Comparison of ENCODE assay signal across 18 mouse cellular contexts in genomic region chr19:46635766-46636165, GRCm38 (mm10). TPM values are rescaled to one million over a fixed set of nuclear protein-coding genes. Genes with fewer than 3 reads are reported as not detected.
A peak's percentile ranks its signal among the peaks of the same experiment; 100 is the strongest.
DNase-seq lines count a peak whose midpoint lies in the region; ATAC-seq lines count a peak whose summit lies in the region.
"Had no signal": no experiment of that assay in that cellular context is flagged by ENCODE, and none has a peak within 500 bp of the region (broad histone marks: within the 10 kb centered on the region; RNA-seq: fewer than 3 reads in every experiment).

No protein-coding gene starts in this region.

- no peak overlapping the region for H3K4me3 ChIP-seq in heart, embryonic 13.5 days
- no peak overlapping the region for H3K4me3 ChIP-seq in lung, embryonic 15.5 days
- H3K4me3 ChIP-seq in limb, embryonic 12.5 days (replicated peaks), result no peak overlapping the region
- H3K4me3 ChIP-seq in hindbrain, embryonic 14.5 days (replicated peaks; ENCODE audit: low read length), result no peak overlapping the region
- H3K4me3 ChIP-seq: embryonic facial prominence, embryonic 13.5 days; forebrain, embryonic 12.5 days; hindbrain, embryonic 13.5 days; midbrain, embryonic 15.5 days; neural tube, embryonic 12.5 days had no signal

- H3K27me3 ChIP-seq in heart, embryonic 13.5 days (replicated peaks), result no peaks in the 10 kb centered on the region
- no peaks in the 10 kb centered on the region for H3K27me3 ChIP-seq in lung, embryonic 15.5 days
- no peaks in the 10 kb centered on the region for H3K27me3 ChIP-seq in limb, embryonic 12.5 days
- H3K27me3 ChIP-seq in hindbrain, embryonic 14.5 days (ENCODE audit: control insufficient read depth, insufficient read depth, low read length), result no peaks in the 10 kb centered on the region
- H3K27me3 ChIP-seq: embryonic facial prominence, embryonic 13.5 days; forebrain, embryonic 12.5 days; hindbrain, embryonic 13.5 days; midbrain, embryonic 15.5 days; neural tube, embryonic 12.5 days had no signal

- H3K9ac ChIP-seq in heart, embryonic 13.5 days, result 0 out of 2 replicates have a peak overlapping the region, but pooled peaks have one; percentile 40
- no peak overlapping the region for H3K9ac ChIP-seq in lung, embryonic 15.5 days
- no peak overlapping the region for H3K9ac ChIP-seq in limb, embryonic 12.5 days (replicated peaks)
- H3K9ac ChIP-seq in hindbrain, embryonic 14.5 days, result no peak overlapping the region
- H3K9ac ChIP-seq: embryonic facial prominence, embryonic 13.5 days; forebrain, embryonic 12.5 days; hindbrain, embryonic 13.5 days; midbrain, embryonic 15.5 days; neural tube, embryonic 12.5 days had no signal

- no peak for ATAC-seq in heart, embryonic 13.5 days (ENCODE audit: extremely low read depth, insufficient number of reproducible peaks, low FRiP score, low TSS enrichment)
- ATAC-seq in lung, embryonic 15.5 days (ENCODE audit: borderline replicate concordance, extremely low read depth, low FRiP score, low TSS enrichment), result no peak
- ATAC-seq in limb, embryonic 12.5 days (ENCODE audit: insufficient number of reproducible peaks, insufficient read depth, low FRiP score, low TSS enrichment, low read depth), result no peak
- 0 out of 2 replicates have a peak, but pooled peaks have one; percentile 17 for ATAC-seq in megakaryocyte progenitor cell, adult 5-6 weeks (replicated peaks; ENCODE audit: poor library complexity)
- no peak for ATAC-seq in hindbrain, embryonic 14.5 days (ENCODE audit: low FRiP score)
- ATAC-seq: CD4-positive, CD25-positive, alpha-beta regulatory T cell, adult 4 months; midbrain, embryonic 15.5 days had no signal

- WGBS in heart, embryonic 13.5 days, result 18% methylated on average over 9 of the region's 9 CpGs
- 38% methylated on average over 9 of the region's 9 CpGs for WGBS in lung, embryonic 15.5 days
- 66% methylated on average over 9 of the region's 9 CpGs for WGBS in limb, embryonic 12.5 days
- WGBS in hindbrain, embryonic 14.5 days, result 69% methylated on average over 9 of the region's 9 CpGs

- H3K27ac ChIP-seq in heart, embryonic 13.5 days (replicated peaks), result peak overlapping the region; percentile 58
- H3K27ac ChIP-seq in lung, embryonic 15.5 days, result peak overlapping the region; percentile 9; the same call in 1 of the 2 replicates
- 0 out of 2 replicates have a peak overlapping the region, but pooled peaks have one; percentile 17 for H3K27ac ChIP-seq in limb, embryonic 12.5 days
- no peak overlapping the region for H3K27ac ChIP-seq in hindbrain, embryonic 14.5 days
- H3K27ac ChIP-seq: forebrain, embryonic 12.5 days; hindbrain, embryonic 13.5 days; midbrain, embryonic 15.5 days; neural tube, embryonic 12.5 days had no signal

- H3K9me3 ChIP-seq in heart, embryonic 13.5 days, result no peaks in the 10 kb centered on the region
- H3K9me3 ChIP-seq in lung, embryonic 15.5 days, result no peaks in the 10 kb centered on the region
- no peaks in the 10 kb centered on the region for H3K9me3 ChIP-seq in limb, embryonic 12.5 days
- no peaks in the 10 kb centered on the region for H3K9me3 ChIP-seq in hindbrain, embryonic 14.5 days (ENCODE audit: control insufficient read depth, low read length)
- H3K9me3 ChIP-seq: embryonic facial prominence, embryonic 13.5 days; forebrain, embryonic 12.5 days; hindbrain, embryonic 13.5 days; midbrain, embryonic 15.5 days; neural tube, embryonic 12.5 days had no signal

- peaks cover 53% of the 10 kb centered on the region for H3K36me3 ChIP-seq in heart, embryonic 13.5 days
- H3K36me3 ChIP-seq in lung, embryonic 15.5 days, result peaks cover 11% of the 10 kb centered on the region; the same call in 1 of the 2 replicates
- H3K36me3 ChIP-seq in limb, embryonic 12.5 days, result peaks cover 26% of the 10 kb centered on the region; the same call in 1 of the 2 replicates
- peaks cover 21% of the 10 kb centered on the region; the same call in 1 of the 2 replicates for H3K36me3 ChIP-seq in hindbrain, embryonic 14.5 days (replicated peaks; ENCODE audit: control insufficient read depth, insufficient read depth)

- peaks cover 86% of the 10 kb centered on the region for H3K4me1 ChIP-seq in heart, embryonic 13.5 days
- H3K4me1 ChIP-seq in lung, embryonic 15.5 days, result peaks cover 38% of the 10 kb centered on the region
- peaks cover 54% of the 10 kb centered on the region for H3K4me1 ChIP-seq in limb, embryonic 12.5 days (replicated peaks)
- peaks cover 7% of the 10 kb centered on the region for H3K4me1 ChIP-seq in hindbrain, embryonic 14.5 days (replicated peaks; ENCODE audit: control insufficient read depth, insufficient read depth, low read length)

- no peak for DNase-seq in heart, postnatal 4 days
- DNase-seq in lung, adult 18-20 months, result no peak
- DNase-seq in hindbrain, embryonic 14.5 days (ENCODE audit: low spot score), result no peak
- DNase-seq: cerebellum, adult 9-11 months; kidney, adult 11 months; lung, postnatal 36 days had no signal

- peak overlapping the region; percentile 20 for H3K4me2 ChIP-seq in heart, embryonic 13.5 days
- no peak overlapping the region for H3K4me2 ChIP-seq in lung, embryonic 15.5 days
- no peak overlapping the region for H3K4me2 ChIP-seq in limb, embryonic 12.5 days
- H3K4me2 ChIP-seq in hindbrain, embryonic 14.5 days (replicated peaks), result no peak overlapping the region
- H3K4me2 ChIP-seq: embryonic facial prominence, embryonic 13.5 days; forebrain, embryonic 12.5 days; hindbrain, embryonic 13.5 days; midbrain, embryonic 15.5 days; neural tube, embryonic 12.5 days had no signal

RNA-seq across cellular contexts. Expression of gene Wbp1l, which starts 36.9 kb away (rescaled TPM):
- 41.6 and 42.0 TPM in 2 replicates for polyA plus RNA-seq in heart, embryonic 13.5 days (2015; fragmentation: Nextera tagmentation; extraction: Ambion mirVana)
- total RNA-seq in heart, postnatal 4 days (2021), result 10 to 100 TPM; 60.5 to 61.2 TPM
- 44.0 and 48.0 TPM in 2 replicates for polyA plus RNA-seq in lung, embryonic 15.5 days (2015; fragmentation: Nextera tagmentation; extraction: Ambion mirVana)
- polyA plus RNA-seq in limb, embryonic 12.5 days (2016; fragmentation: Nextera tagmentation; extraction: Ambion mirVana), result 48.3 and 48.6 TPM in 2 replicates
- 17.0 and 18.4 TPM in 2 replicates for total RNA-seq in megakaryocyte progenitor cell, adult 5-6 weeks (2015)
- 23.3 and 25.7 TPM in 2 replicates for total RNA-seq in megakaryocyte progenitor cell, adult 5-6 weeks (2017)
- polyA plus RNA-seq in hindbrain, embryonic 14.5 days (2014; fragmentation: Nextera tagmentation; extraction: Ambion mirVana), result 29.9 and 31.7 TPM in 2 replicates

RNA-seq across cellular contexts. Expression of gene Cyp17a1, which starts 37.2 kb away (rescaled TPM):
- 1.1 and 1.6 TPM in 2 replicates for polyA plus RNA-seq in heart, embryonic 13.5 days (2015; fragmentation: Nextera tagmentation; extraction: Ambion mirVana)
- under 1 TPM in 1 of 2 experiments, not detected in 1; 0.23 TPM for total RNA-seq in heart, postnatal 4 days (2021)
- 0.10 TPM in 1 of 2 replicates, not detected in the other for polyA plus RNA-seq in lung, embryonic 15.5 days (2015; fragmentation: Nextera tagmentation; extraction: Ambion mirVana)
- polyA plus RNA-seq in limb, embryonic 12.5 days (2016; fragmentation: Nextera tagmentation; extraction: Ambion mirVana), result 0.15 TPM in 1 of 2 replicates, not detected in the other
- not detected in 2 replicates for total RNA-seq in megakaryocyte progenitor cell, adult 5-6 weeks (2015)
- not detected in 2 replicates for total RNA-seq in megakaryocyte progenitor cell, adult 5-6 weeks (2017)
- not detected in 2 replicates for polyA plus RNA-seq in hindbrain, embryonic 14.5 days (2014; fragmentation: Nextera tagmentation; extraction: Ambion mirVana)
- total RNA-seq: gastrocnemius, adult 18-20 months; left cerebral cortex, adult 18-20 months had no signal
- polyA plus RNA-seq: CD4-positive, CD25-positive, alpha-beta regulatory T cell, adult 4 months; embryonic facial prominence, embryonic 13.5 days; forebrain, embryonic 12.5 days; hindbrain, embryonic 13.5 days; midbrain, embryonic 15.5 days; neural tube, embryonic 12.5 days had no signal

RNA-seq across cellular contexts. Expression of gene Borcs7, which starts 53.9 kb away (rescaled TPM):
- 17.4 and 17.6 TPM in 2 replicates for polyA plus RNA-seq in heart, embryonic 13.5 days (2015; fragmentation: Nextera tagmentation; extraction: Ambion mirVana)
- total RNA-seq in heart, postnatal 4 days (2021), result 10 to 100 TPM; 11.7 to 12.8 TPM
- polyA plus RNA-seq in lung, embryonic 15.5 days (2015; fragmentation: Nextera tagmentation; extraction: Ambion mirVana), result 15.5 and 16.2 TPM in 2 replicates
- polyA plus RNA-seq in limb, embryonic 12.5 days (2016; fragmentation: Nextera tagmentation; extraction: Ambion mirVana), result 15.8 and 16.9 TPM in 2 replicates
- total RNA-seq in megakaryocyte progenitor cell, adult 5-6 weeks (2015), result 14.1 TPM in 2 replicates
- total RNA-seq in megakaryocyte progenitor cell, adult 5-6 weeks (2017), result 4.6 and 6.5 TPM in 2 replicates
- polyA plus RNA-seq in hindbrain, embryonic 14.5 days (2014; fragmentation: Nextera tagmentation; extraction: Ambion mirVana), result 21.2 and 26.6 TPM in 2 replicates
